Mouse (Mus musculus): ENCODE results near the gene Tuba1c. TPM values are rescaled to one million over a fixed set of nuclear protein-coding genes. Genes with fewer than 3 reads are reported as not detected.

Tuba1c gene
- total RNA-seq, 1 experiment = 424 TPM

DNA sequence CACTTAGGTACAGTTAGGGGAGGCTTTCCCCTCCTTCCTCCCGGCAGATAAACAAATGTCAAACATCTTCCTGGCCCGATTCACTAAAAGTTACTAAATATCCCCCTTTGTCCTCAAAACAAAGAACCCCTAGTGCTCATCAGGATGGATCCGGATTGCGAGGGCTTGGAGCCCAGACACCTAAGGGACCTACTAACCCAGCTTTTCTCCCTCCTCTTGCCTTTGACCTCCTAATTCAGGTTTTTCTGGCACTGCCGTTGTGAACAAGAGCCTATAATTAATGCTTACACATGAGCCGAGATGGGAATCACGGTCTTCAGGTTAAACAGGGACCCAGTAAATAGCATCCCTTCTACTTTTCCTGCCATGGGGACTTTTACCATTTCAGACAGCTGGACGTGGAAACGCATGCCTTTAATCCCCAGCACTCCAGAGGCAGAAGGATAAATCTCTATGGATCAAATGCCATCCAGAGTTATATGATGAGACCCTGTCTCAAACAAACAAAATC lies 38.1 kb upstream of the Tuba1c start:
- H3K9ac ChIP-seq (ENCODE audit: insufficient read depth, low read depth, low read length, poor library complexity, severe bottlenecking) = peak overlapping the region; percentile 34
- no peaks in the 10 kb centered on the region for H3K36me3 ChIP-seq (ENCODE audit: control insufficient read depth, insufficient read depth, low read length, poor library complexity, severe bottlenecking)
- DNase-seq (ENCODE audit: low read depth, low spot score) = no peak
- H3K4me1 ChIP-seq (ENCODE audit: control insufficient read depth in 2 of 2, insufficient read depth in 2 of 2, low read length in 2 of 2, poor library complexity in 1 of 2) = peaks cover 19 to 29% of the 10 kb centered on the region in 2 experiments
- in situ Hi-C loops (cut with MboI; ENCODE audit: low sequenced_read_pairs in 2 of 2, unreplicated experiment in 2 of 2) = no loop called here
- H3K27ac ChIP-seq (ENCODE audit: insufficient read depth, low read depth, low read length, poor library complexity, severe bottlenecking) = peak overlapping the region; percentile 92
- H3K9me3 ChIP-seq (ENCODE audit: control insufficient read depth, insufficient read depth, low read depth, low read length) = no peaks in the 10 kb centered on the region
- TF ChIP-seq ZC3H11A (IDR thresholded peaks at IDR 0.05; ENCODE audit: borderline replicate concordance, low read depth, low read length) = no peak
- TF ChIP-seq HCFC1 (IDR thresholded peaks at IDR 0.05; ENCODE audit: borderline replicate concordance, insufficient read depth, low read length) = peak; percentile 33; the same call in 1 of the 2 replicates
- TF ChIP-seq ZNF384 (IDR thresholded peaks at IDR 0.05; ENCODE audit: low read depth, low read length) = no peak
- TF ChIP-seq MAFK (IDR thresholded peaks at IDR 0.05; ENCODE audit: insufficient read depth, low read depth, low read length) = no peak
- H3K4me3 ChIP-seq (ENCODE audit: insufficient read depth in 1 of 2, low read depth in 1 of 2, low read length in 2 of 2, poor library complexity in 1 of 2, severe bottlenecking in 1 of 2) = peak overlapping the region; percentile 18 to 53

DNA sequence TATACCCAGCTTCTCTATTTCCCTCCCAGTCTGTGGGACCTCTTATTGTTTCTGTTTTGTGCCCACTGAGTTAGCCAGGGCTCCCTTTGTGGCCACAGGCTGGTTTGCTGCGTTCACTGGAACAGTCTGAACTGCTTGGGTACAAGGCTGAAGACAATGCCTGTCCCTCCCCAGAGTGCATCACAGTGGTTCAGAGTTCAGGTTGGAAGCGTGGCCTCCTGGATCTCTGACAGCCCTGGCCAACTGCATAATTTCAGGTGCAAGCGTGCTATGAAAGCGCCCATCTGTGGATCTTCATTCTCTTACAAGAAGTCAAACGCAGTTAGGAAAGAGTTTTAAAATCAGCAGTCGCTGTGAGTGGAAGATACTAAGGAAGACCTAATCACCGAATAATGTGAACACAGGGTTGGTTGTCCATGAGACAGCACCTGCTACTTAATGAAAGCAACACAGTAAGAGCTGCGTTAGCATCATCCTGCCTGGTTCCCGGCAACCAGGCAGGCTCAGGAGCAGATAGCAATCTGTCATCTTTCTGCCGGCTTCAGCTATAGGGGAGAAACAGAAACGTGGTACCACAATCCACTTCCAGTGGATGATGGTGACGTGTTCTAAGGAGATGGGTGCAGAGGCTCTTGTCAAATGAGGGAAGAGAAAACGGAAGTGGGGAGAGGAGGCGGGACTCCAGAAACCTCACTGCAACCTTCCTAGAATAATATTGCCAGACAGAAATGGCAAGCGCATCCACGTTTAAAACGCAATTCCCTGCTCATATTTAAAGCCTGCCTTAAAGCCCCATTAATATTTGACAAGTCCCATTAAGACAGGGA lies 37.4 kb upstream of the Tuba1c start:
- peak overlapping the region; percentile 34 for H3K9ac ChIP-seq (ENCODE audit: insufficient read depth, low read depth, low read length, poor library complexity, severe bottlenecking)
- TF ChIP-seq ZNF384 (IDR thresholded peaks at IDR 0.05; ENCODE audit: low read depth, low read length) (no peak), HCFC1 (IDR thresholded peaks at IDR 0.05; ENCODE audit: borderline replicate concordance, insufficient read depth, low read length) (no peak), ZC3H11A (IDR thresholded peaks at IDR 0.05; ENCODE audit: borderline replicate concordance, low read depth, low read length) (no peak), CHD2 (IDR thresholded peaks at IDR 0.05; ENCODE audit: low read depth, low read length) (no peak), MAFK (IDR thresholded peaks at IDR 0.05; ENCODE audit: insufficient read depth, low read depth, low read length) (no peak)
- H3K4me3 ChIP-seq (ENCODE audit: insufficient read depth in 1 of 2, low read depth in 1 of 2, low read length in 2 of 2, poor library complexity in 1 of 2, severe bottlenecking in 1 of 2) = peak overlapping the region in 1 of 2 experiments; percentile 9; a peak in 3 of 4 replicates
- no peak for DNase-seq (ENCODE audit: low read depth, low spot score)
- no peaks in the 10 kb centered on the region for H3K36me3 ChIP-seq (ENCODE audit: control insufficient read depth, insufficient read depth, low read length, poor library complexity, severe bottlenecking)
- peak overlapping the region; percentile 92 for H3K27ac ChIP-seq (ENCODE audit: insufficient read depth, low read depth, low read length, poor library complexity, severe bottlenecking)
- in situ Hi-C loops (cut with MboI; ENCODE audit: low sequenced_read_pairs in 2 of 2, unreplicated experiment in 2 of 2) = no loop called here
- peaks cover 18 to 28% of the 10 kb centered on the region in 2 experiments for H3K4me1 ChIP-seq (ENCODE audit: control insufficient read depth in 2 of 2, insufficient read depth in 2 of 2, low read length in 2 of 2, poor library complexity in 1 of 2)
- H3K9me3 ChIP-seq (ENCODE audit: control insufficient read depth, insufficient read depth, low read depth, low read length) = no peaks in the 10 kb centered on the region

DNA sequence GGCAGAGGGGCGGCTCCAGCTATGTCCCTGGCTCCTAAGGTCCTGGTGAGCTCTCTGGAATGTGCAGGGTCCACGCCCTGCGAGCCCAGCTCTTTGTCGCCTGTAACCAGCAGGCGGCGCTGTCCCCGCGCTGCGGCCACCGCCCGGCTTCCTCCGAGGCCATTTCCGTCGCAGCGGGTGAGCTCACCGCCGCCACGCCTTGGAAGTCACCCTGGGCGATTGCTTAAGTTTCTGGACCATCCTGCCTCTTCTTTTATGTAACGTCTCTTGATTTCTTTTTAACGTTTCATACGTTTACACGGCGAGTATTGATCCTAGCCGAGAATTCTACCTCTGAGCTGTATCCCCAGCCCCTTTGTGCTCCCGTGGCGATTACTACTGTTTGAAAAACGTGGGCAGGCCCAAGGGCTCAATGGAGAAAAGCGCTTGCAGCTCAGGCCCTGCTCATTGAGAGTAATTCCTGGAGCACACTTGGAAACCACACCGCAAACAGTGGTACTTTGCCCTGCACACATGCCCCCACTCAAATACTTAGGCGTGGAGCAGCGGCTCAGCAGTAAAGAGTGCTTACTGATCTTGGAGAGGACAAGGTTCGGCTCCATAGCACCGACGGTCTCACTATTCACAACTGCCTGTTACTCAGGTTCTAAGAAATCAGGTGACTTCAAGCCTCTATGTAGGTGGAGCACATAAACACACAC lies 36.4 kb upstream of the Tuba1c start:
- H3K36me3 ChIP-seq (ENCODE audit: control insufficient read depth, insufficient read depth, low read length, poor library complexity, severe bottlenecking) = no peaks in the 10 kb centered on the region
- peaks cover 13 to 27% of the 10 kb centered on the region in 2 experiments for H3K4me1 ChIP-seq (ENCODE audit: control insufficient read depth in 2 of 2, insufficient read depth in 2 of 2, low read length in 2 of 2, poor library complexity in 1 of 2)
- H3K4me3 ChIP-seq (ENCODE audit: insufficient read depth in 1 of 2, low read depth in 1 of 2, low read length in 2 of 2, poor library complexity in 1 of 2, severe bottlenecking in 1 of 2) = peak overlapping the region; percentile 46 to 56
- peak; percentile 91 for DNase-seq (ENCODE audit: low read depth, low spot score)
- no peaks in the 10 kb centered on the region for H3K9me3 ChIP-seq (ENCODE audit: control insufficient read depth, insufficient read depth, low read depth, low read length)
- H3K27ac ChIP-seq (ENCODE audit: insufficient read depth, low read depth, low read length, poor library complexity, severe bottlenecking) = peak overlapping the region; percentile 98
- TF ChIP-seq CHD2 (IDR thresholded peaks at IDR 0.05; ENCODE audit: low read depth, low read length) = no peak
- peak; percentile 72 for TF ChIP-seq HCFC1 (IDR thresholded peaks at IDR 0.05; ENCODE audit: borderline replicate concordance, insufficient read depth, low read length)
- TF ChIP-seq ZNF384 (IDR thresholded peaks at IDR 0.05; ENCODE audit: low read depth, low read length) = no peak
- peak; percentile 56; the same call in 1 of the 2 replicates for TF ChIP-seq ZC3H11A (IDR thresholded peaks at IDR 0.05; ENCODE audit: borderline replicate concordance, low read depth, low read length)
- TF ChIP-seq MAFK (IDR thresholded peaks at IDR 0.05; ENCODE audit: insufficient read depth, low read depth, low read length) = 0 out of 2 replicates have a peak, but pooled peaks have one; percentile 32
- in situ Hi-C loops (cut with MboI; ENCODE audit: low sequenced_read_pairs in 2 of 2, unreplicated experiment in 2 of 2) = no loop called here
- H3K9ac ChIP-seq (ENCODE audit: insufficient read depth, low read depth, low read length, poor library complexity, severe bottlenecking) = peak overlapping the region; percentile 82

DNA sequence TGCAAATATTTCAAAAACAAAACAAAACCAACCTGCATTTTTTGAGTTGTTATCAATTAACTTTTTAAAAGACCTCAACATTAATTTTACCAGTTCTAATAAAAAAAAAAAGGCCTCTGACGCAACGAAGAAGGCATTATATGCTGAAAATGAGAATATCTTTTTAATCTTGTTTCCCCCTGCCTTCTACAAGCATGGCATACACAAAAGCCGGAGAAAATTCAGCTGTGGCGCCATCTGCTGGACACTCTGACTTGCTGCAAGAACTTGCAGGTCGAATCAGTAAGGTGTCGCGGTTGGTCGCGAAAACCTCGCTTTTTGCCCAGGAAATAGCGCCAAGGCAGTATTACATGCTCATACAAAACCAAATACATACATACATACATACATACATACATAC lies 35.8 kb upstream of the Tuba1c start:
- Histone ChIP-seq H3K36me3 (ENCODE audit: control insufficient read depth, insufficient read depth, low read length, poor library complexity, severe bottlenecking) (no peaks in the 10 kb centered on the region), H3K4me3 (ENCODE audit: insufficient read depth in 1 of 2, low read depth in 1 of 2, low read length in 2 of 2, poor library complexity in 1 of 2, severe bottlenecking in 1 of 2) (no peak overlapping the region), H3K9me3 (ENCODE audit: control insufficient read depth, insufficient read depth, low read depth, low read length) (no peaks in the 10 kb centered on the region), H3K4me1 (ENCODE audit: control insufficient read depth in 2 of 2, insufficient read depth in 2 of 2, low read length in 2 of 2, poor library complexity in 1 of 2) (peaks cover 11 to 27% of the 10 kb centered on the region in 2 experiments), H3K9ac (ENCODE audit: insufficient read depth, low read depth, low read length, poor library complexity, severe bottlenecking) (no peak overlapping the region), H3K27ac (ENCODE audit: insufficient read depth, low read depth, low read length, poor library complexity, severe bottlenecking) (peak overlapping the region; percentile 98; the same call in 1 of the 2 replicates)
- peak; percentile 87 for DNase-seq (ENCODE audit: low read depth, low spot score)
- in situ Hi-C loops (cut with MboI; ENCODE audit: low sequenced_read_pairs in 2 of 2, unreplicated experiment in 2 of 2) = no loop called here
- TF ChIP-seq ZC3H11A (IDR thresholded peaks at IDR 0.05; ENCODE audit: borderline replicate concordance, low read depth, low read length) (peak; percentile 71; the same call in 1 of the 2 replicates), MAFK (IDR thresholded peaks at IDR 0.05; ENCODE audit: insufficient read depth, low read depth, low read length) (no peak)

All from ES-E14 (cell line).